Mouse (Mus musculus) myocyte (in vitro differentiated cells): ENCODE data around the gene Myom1. TPM values are rescaled to one million over a fixed set of nuclear protein-coding genes. Genes with fewer than 3 reads are reported as not detected.

Experiments used
- H3K27me3 ChIP-seq: one replicate; pipeline ENCODE4 v1.6.1; 2011; ENCODE audit not compliant: control insufficient read depth, insufficient read depth, insufficient read length
- H3K36me3 ChIP-seq: one replicate; pipeline ENCODE4 v1.6.1; 2011; ENCODE audit not compliant: control insufficient read depth, insufficient read depth
- H3K4me2 ChIP-seq: one replicate; pipeline ENCODE4 v1.6.1; 2011; ENCODE audit warnings: low read depth, control low read depth
- H3K4me3 ChIP-seq: one replicate; pipeline ENCODE4 v1.5.1; 2011; ENCODE audit warnings: mild to moderate bottlenecking, control low read depth, moderate library complexity
- H3K79me2 ChIP-seq: one replicate; pipeline ENCODE4 v1.6.1; 2011; ENCODE audit not compliant: control insufficient read depth, insufficient read depth
- H3ac ChIP-seq: one replicate; pipeline ENCODE4 v1.6.1; 2011; ENCODE audit not compliant: control insufficient read depth, insufficient read length
- CEBPB ChIP-seq: IDR thresholded peaks from 2 replicates; pipeline ENCODE4 v1.6.1; 2011; ENCODE audit warnings: mild to moderate bottlenecking, moderate library complexity; ENCODE audit not compliant: poor library complexity, insufficient read depth, severe bottlenecking
- E2F4 ChIP-seq: IDR thresholded peaks from one replicate; pipeline ENCODE4 v1.6.1; 2011; ENCODE audit warnings: mild to moderate bottlenecking, control low read depth, moderate library complexity; ENCODE audit not compliant: insufficient read depth
- MAX ChIP-seq: IDR thresholded peaks from one replicate; pipeline ENCODE4 v1.6.1; 2011; ENCODE audit warnings: low read depth, mild to moderate bottlenecking, control low read depth
- MYOD1 ChIP-seq, 3 experiments: IDR thresholded peaks; one replicate each; pipeline ENCODE4 v1.6.1; 2011; ENCODE audit warnings: control low read depth in 2 of 3, low read depth in 2 of 3, mild to moderate bottlenecking in 2 of 3, moderate library complexity in 1 of 3; ENCODE audit not compliant: insufficient read length in 2 of 3, control insufficient read depth in 1 of 3
- MYOG ChIP-seq, 3 experiments: IDR thresholded peaks; one replicate each; pipeline ENCODE4 v1.6.1; 2011; ENCODE audit warnings: control low read depth in 2 of 3, low read depth in 2 of 3, mild to moderate bottlenecking in 2 of 3; ENCODE audit not compliant: insufficient read length in 2 of 3, control insufficient read depth in 1 of 3, insufficient read depth in 1 of 3
- POLR2A ChIP-seq: IDR thresholded peaks from one replicate; pipeline ENCODE4 v1.6.1; 2011; ENCODE audit warnings: low read depth, mild to moderate bottlenecking, control low read depth, moderate library complexity; ENCODE audit not compliant: insufficient read length
- POLR2AphosphoS2 ChIP-seq: IDR thresholded peaks from one replicate; pipeline ENCODE4 v1.6.1; 2011; ENCODE audit warnings: low read depth, control low read depth; ENCODE audit not compliant: insufficient read length
- REST ChIP-seq: IDR thresholded peaks from one replicate; pipeline ENCODE4 v1.6.1; 2011; ENCODE audit warnings: mild to moderate bottlenecking, control low read depth, moderate library complexity; ENCODE audit not compliant: insufficient read depth, insufficient read length
- SRF ChIP-seq: IDR thresholded peaks from one replicate; pipeline ENCODE4 v1.6.1; 2011; ENCODE audit warnings: low read depth; ENCODE audit not compliant: control insufficient read depth, insufficient read length
- TCF12 ChIP-seq: IDR thresholded peaks from one replicate; pipeline ENCODE4 v1.6.1; 2011; ENCODE audit warnings: mild to moderate bottlenecking, control low read depth; ENCODE audit not compliant: poor library complexity, insufficient read depth, severe bottlenecking
- TCF3 ChIP-seq: IDR thresholded peaks from one replicate; pipeline ENCODE4 v1.6.1; 2011; ENCODE audit warnings: low read depth, control low read depth; ENCODE audit not compliant: insufficient read length
- USF1 ChIP-seq: IDR thresholded peaks from one replicate; pipeline ENCODE4 v1.6.1; 2011; ENCODE audit warnings: low read depth, mild to moderate bottlenecking, control low read depth, moderate library complexity
- polyA plus RNA-seq: library from polyadenylated mRNA; unstranded; fragments of >200 nt; fragmentation: generic; extraction: Trizol; gene quantifications from one replicate; pipeline ENCODE4 v1.2.1, GENCODE M21; 2012; ENCODE audit warnings: missing spikeins

Gene Myom1
- polyA plus RNA-seq, 1 experiment, result 52.7 TPM

- Histone ChIP-seq H3K4me2 (no peak overlapping the region), H3K36me3 (peaks cover 3% of the 10 kb centered on the region), H3K79me2 (no peaks in the 10 kb centered on the region), H3K4me3 (no peak overlapping the region), H3K27me3 (no peaks in the 10 kb centered on the region), H3ac (no peak overlapping the region)
- no peak for TF ChIP-seq MAX
- TF ChIP-seq CEBPB, result no peak
- TF ChIP-seq MYOG (IDR thresholded peaks at IDR 0.05; ENCODE audit: control insufficient read depth in 1 of 3, insufficient read depth in 1 of 3, insufficient read length in 2 of 3, low read depth in 2 of 3), result no peak
- TF ChIP-seq SRF, result no peak
- TF ChIP-seq E2F4, result no peak
- TF ChIP-seq POLR2A, result no peak
- TF ChIP-seq REST, result no peak
- no peak for TF ChIP-seq TCF3
- TF ChIP-seq USF1, result no peak
- TF ChIP-seq MYOD1 (IDR thresholded peaks at IDR 0.05; ENCODE audit: control insufficient read depth in 1 of 3, insufficient read length in 2 of 3, low read depth in 2 of 3), result no peak
- no peak for TF ChIP-seq TCF12
- TF ChIP-seq POLR2AphosphoS2, result no peak
Observed at GRCm38 (mm10) chr17:71057758-71058157, 55.3 kb downstream of the Myom1 start.

DNA sequence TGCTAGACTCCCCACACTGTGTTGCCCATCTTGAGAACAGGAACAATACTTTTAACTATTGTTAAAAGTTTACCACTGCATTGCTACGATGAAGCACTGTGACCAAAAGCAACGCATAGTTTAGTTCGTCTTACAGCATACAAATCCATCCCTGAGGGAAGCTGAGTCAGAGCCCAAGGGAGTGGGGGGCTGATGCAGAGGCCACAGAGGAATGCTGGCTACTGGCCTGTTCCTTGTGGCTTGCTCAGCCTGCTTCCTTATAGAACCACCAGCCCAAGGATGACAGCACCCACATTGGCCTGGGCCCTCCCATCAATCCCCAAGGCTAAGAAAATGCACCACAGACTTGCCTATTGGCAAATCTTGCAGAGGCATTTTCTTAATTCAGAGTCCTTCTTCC is 56.8 kb downstream of the Myom1 start:
- Histone ChIP-seq H3K27me3 (no peaks in the 10 kb centered on the region), H3K4me2 (peak overlapping the region; percentile 77), H3ac (no peak overlapping the region), H3K36me3 (peaks cover 3% of the 10 kb centered on the region), H3K4me3 (no peak overlapping the region), H3K79me2 (no peaks in the 10 kb centered on the region)
- peak in 1 of 3 experiments; percentile 15 for TF ChIP-seq MYOD1 (IDR thresholded peaks at IDR 0.05; ENCODE audit: control insufficient read depth in 1 of 3, insufficient read length in 2 of 3, low read depth in 2 of 3)
- TF ChIP-seq USF1, result no peak

DNA sequence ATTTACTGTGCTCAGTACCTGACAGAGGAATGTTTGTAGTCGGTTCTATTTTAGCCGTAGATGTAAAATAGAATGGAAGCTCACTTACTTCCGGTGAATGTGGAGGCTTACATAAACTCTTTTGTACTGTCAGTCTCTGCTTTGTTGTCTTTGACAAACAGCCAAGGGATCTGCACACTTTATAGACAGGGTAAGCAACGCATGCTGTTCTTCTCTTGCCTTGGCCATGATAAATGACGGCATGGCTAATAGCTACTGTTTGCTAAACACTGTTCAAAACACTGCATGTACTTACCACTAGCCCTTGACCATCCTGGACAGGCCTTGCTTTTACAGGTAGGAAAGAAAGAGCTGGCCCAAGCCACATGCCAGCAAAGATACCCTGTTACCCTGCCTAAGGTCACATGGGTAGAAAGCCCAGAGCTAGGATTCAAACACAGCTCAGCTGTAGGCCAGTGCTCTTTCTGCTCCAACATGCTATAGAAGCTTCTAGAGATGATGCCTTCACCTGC is 59.7 kb downstream of the Myom1 start:
- H3ac ChIP-seq, result no peak overlapping the region
- H3K4me2 ChIP-seq, result no peak overlapping the region
- no peak overlapping the region for H3K4me3 ChIP-seq
- TF ChIP-seq TCF12 (no peak), MYOG (IDR thresholded peaks at IDR 0.05; ENCODE audit: control insufficient read depth in 1 of 3, insufficient read depth in 1 of 3, insufficient read length in 2 of 3, low read depth in 2 of 3) (no peak), POLR2AphosphoS2 (no peak), SRF (no peak), CEBPB (no peak), USF1 (no peak), MAX (no peak), E2F4 (no peak), POLR2A (no peak), TCF3 (no peak), MYOD1 (IDR thresholded peaks at IDR 0.05; ENCODE audit: control insufficient read depth in 1 of 3, insufficient read length in 2 of 3, low read depth in 2 of 3) (no peak), REST (no peak)
- no peaks in the 10 kb centered on the region for H3K79me2 ChIP-seq
- H3K36me3 ChIP-seq, result no peaks in the 10 kb centered on the region
- H3K27me3 ChIP-seq, result no peaks in the 10 kb centered on the region

DNA sequence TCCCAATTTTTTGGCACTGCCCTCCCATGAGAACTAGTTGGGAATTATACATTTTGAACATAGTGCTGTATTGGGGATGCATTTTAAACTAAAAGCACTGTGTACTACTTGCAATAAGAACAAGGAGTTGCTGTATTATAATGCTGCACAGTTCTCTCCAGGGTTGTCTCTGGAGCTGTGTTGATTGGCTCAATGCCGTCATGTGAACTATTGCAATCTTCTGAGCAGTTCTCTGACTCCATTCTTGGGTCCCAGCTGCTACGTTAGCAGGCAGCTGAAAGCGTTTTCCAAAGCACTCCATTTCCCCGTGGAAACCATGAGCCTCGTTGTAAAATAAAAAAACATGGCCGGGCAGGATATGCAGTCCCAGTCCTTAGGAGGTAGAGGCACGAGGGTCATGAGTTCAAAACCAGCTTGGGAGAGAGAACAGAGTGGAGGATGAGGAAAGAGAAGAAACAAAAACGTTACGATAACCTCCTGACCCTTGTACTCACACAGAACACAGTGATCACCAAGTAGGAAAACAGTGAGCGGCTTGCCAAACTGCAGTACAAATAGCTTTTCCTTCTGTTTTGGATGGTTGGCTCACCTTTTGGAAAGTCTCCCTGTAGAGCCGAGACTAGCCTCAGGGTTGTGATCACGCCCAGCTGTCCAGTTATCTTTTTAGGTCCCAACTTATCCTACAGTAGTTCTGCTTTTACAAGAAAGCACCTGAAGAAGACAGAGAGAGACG is 60.6 kb downstream of the Myom1 start:
- TF ChIP-seq REST (no peak), MYOG (IDR thresholded peaks at IDR 0.05; ENCODE audit: control insufficient read depth in 1 of 3, insufficient read depth in 1 of 3, insufficient read length in 2 of 3, low read depth in 2 of 3) (no peak), POLR2A (no peak), TCF3 (no peak), SRF (no peak), TCF12 (no peak), CEBPB (no peak), USF1 (no peak), MYOD1 (IDR thresholded peaks at IDR 0.05; ENCODE audit: control insufficient read depth in 1 of 3, insufficient read length in 2 of 3, low read depth in 2 of 3) (no peak), E2F4 (no peak), MAX (no peak), POLR2AphosphoS2 (no peak)
- Histone ChIP-seq H3K27me3 (no peaks in the 10 kb centered on the region), H3K4me3 (no peak overlapping the region), H3K36me3 (peaks cover 4% of the 10 kb centered on the region), H3K79me2 (no peaks in the 10 kb centered on the region), H3K4me2 (no peak overlapping the region), H3ac (no peak overlapping the region)
